Mouse (Mus musculus) kidney, adult 8-10 months (tissue): ENCODE measurements at regions not wholly inside any gene's neighbourhood (a gene's known extent, or its start where the extent isn't known, plus 50 kb on each side); places are given as distances from the start of the nearest gene placed in this dataset.

Experiments used
- DNase-seq, 2 experiments: peaks; one replicate each; pipeline ENCODE4 v3.0.0; 2022

- no peak for DNase-seq
Measured at GRCm38 (mm10) chr13:84047736-84048135, 174.4 kb upstream of the Tmem161b start.

GRCm38 (mm10) chr13:84052221-84052620 lies 169.9 kb upstream of the Tmem161b start:
- DNase-seq, result no peak

GRCm38 (mm10) chr13:84054956-84055355 lies 167.1 kb upstream of the Tmem161b start:
- DNase-seq, result no peak

- DNase-seq, result no peak
Measured at GRCm38 (mm10) chr13:84055576-84055975, 166.5 kb upstream of the Tmem161b start.

GRCm38 (mm10) chr13:84056451-84056850 lies 165.6 kb upstream of the Tmem161b start:
- no peak for DNase-seq

GRCm38 (mm10) chr13:84056998-84057397 lies 165.1 kb upstream of the Tmem161b start:
- no peak for DNase-seq

- no peak for DNase-seq
Measured at GRCm38 (mm10) chr13:84057456-84057855, 164.6 kb upstream of the Tmem161b start.

GRCm38 (mm10) chr13:84058251-84058650 lies 163.8 kb upstream of the Tmem161b start:
- DNase-seq, result no peak

GRCm38 (mm10) chr13:84059031-84059651 lies 163.0 kb upstream of the Tmem161b start:
- no peak for DNase-seq

- no peak for DNase-seq
Measured at GRCm38 (mm10) chr13:84059661-84060452, 162.2 kb upstream of the Tmem161b start.

- no peak for DNase-seq
Measured at GRCm38 (mm10) chr13:84060453-84060834, 161.7 kb upstream of the Tmem161b start.

- DNase-seq, result no peak
Measured at GRCm38 (mm10) chr13:84060906-84061305, 161.2 kb upstream of the Tmem161b start.

GRCm38 (mm10) chr13:84061820-84062480 lies 160.1 kb upstream of the Tmem161b start:
- DNase-seq, result no peak

GRCm38 (mm10) chr13:84062616-84063015 lies 159.5 kb upstream of the Tmem161b start:
- no peak for DNase-seq

GRCm38 (mm10) chr13:84063406-84063805 lies 158.7 kb upstream of the Tmem161b start:
- DNase-seq, result no peak

GRCm38 (mm10) chr13:84064291-84064940 lies 157.7 kb upstream of the Tmem161b start:
- DNase-seq, result peak in 1 of 2 experiments; percentile 15

- DNase-seq, result no peak
Measured at GRCm38 (mm10) chr13:84065256-84065898, 156.7 kb upstream of the Tmem161b start.

GRCm38 (mm10) chr13:84066211-84066959 lies 155.7 kb upstream of the Tmem161b start:
- no peak for DNase-seq

- DNase-seq, result no peak
Measured at GRCm38 (mm10) chr13:84066960-84067665, 155.0 kb upstream of the Tmem161b start.

- no peak for DNase-seq
Measured at GRCm38 (mm10) chr13:84068365-84068764, 153.7 kb upstream of the Tmem161b start.
